Mouse (Mus musculus) lung, postnatal 4 days (tissue): ENCODE measurements around the gene Cd300a.

ENCODE experiments used
- DNase-seq, 2 experiments: peaks; one replicate each; pipeline ENCODE4 v3.0.0; 2021

The Cd300a gene

GRCm38 (mm10) chr11:114889991-114890518 lies at the start of gene Cd300a:
TSS of gene Cd300a (plus strand) at chr11:114890041.
- peak; percentile 54 to 59 for DNase-seq

GRCm38 (mm10) chr11:114843818-114844463 lies 45.9 kb upstream of the Cd300a start:
- peak; percentile 21 to 61 for DNase-seq

- DNase-seq: no peak
Observed at GRCm38 (mm10) chr11:114844464-114845220, 45.2 kb upstream of the Cd300a start.

DNA sequence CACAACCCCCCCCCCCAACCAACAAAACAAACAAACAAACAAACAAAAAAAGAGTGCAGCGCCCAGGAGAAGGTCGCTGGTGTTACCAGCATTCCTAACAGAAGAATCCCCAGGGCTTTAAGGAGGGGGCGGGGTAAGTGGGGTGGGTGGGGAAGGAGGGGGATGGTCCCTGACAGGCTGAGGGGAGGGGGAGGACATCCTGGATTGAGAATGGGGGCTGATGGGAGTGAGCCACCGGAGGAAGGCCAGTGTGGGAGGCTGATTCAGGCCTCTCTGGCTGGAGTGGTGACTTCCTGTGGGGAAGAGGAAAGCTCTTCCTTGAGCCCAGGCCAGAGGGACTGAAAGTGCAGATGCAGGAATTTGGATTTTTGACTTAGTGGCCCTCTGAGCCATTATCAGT lies 43.5 kb upstream of the Cd300a start:
- no peak for DNase-seq

DNA sequence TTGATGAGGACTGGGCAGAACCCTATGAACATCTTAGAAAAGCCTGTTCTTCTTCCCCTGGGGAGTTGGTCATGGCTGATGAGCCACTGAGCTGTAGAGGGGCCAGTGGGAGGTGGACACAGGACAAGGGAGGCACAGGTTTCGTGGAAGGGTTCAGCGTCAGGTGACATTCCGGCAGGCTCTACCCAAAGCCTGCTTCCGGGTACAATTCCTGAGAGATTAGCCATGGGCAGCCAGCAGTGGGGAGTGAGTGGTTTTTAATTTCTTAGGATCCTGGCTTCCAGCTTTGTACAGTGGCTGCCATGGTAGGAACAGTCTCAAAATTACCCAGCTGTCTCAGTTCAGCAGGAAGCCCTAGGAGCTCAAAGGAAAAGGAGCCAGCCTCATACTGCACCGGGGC lies 42.8 kb upstream of the Cd300a start:
- DNase-seq: no peak

GRCm38 (mm10) chr11:114849572-114849971 lies 40.3 kb upstream of the Cd300a start:
- DNase-seq: no peak

DNA sequence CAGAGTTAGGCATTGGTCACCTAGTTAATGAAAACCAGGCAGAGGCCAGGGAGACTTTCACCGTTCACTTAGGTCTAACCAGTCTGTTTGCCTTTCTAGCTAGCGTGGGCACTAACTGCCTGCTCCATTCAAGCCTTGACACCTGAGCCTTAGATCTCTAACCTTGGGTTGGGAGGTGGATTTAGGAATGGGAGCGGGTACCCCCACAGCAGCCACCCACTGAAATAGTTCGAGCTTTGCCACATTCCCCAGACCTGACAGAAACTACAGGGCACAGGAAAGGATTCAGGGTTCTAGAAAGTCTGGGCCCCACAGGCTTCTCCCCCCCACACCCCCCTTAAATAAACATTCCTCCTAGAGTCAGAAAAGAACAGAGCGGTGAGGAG lies 39.8 kb upstream of the Cd300a start:
- DNase-seq: no peak

GRCm38 (mm10) chr11:114850452-114851268 lies 39.2 kb upstream of the Cd300a start, which contains the start of gene Gprc5c:
TSS of gene Gprc5c (plus strand) at chr11:114851152.
- DNase-seq: peak; percentile 55 to 73

DNA sequence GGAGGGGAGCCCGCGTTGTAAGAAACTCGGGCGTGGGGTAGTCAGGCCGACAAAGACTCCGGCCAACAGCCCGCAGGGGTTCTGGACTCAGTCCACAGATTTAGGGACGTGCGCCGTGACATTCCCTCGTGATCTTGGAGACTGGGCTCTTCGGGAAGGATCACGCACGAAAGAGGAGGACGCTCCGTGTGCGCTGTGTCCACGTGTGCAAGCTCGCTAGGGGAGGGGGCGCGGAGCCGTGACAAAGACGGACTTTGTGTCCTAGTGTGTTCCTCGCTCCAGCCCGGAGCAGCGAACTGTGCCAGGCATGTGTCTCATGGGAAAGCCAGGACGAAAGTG lies 38.6 kb upstream of the Cd300a start:
- DNase-seq: no peak

GRCm38 (mm10) chr11:114851608-114852310 lies 38.1 kb upstream of the Cd300a start:
- peak; percentile 76 to 79 for DNase-seq

DNA sequence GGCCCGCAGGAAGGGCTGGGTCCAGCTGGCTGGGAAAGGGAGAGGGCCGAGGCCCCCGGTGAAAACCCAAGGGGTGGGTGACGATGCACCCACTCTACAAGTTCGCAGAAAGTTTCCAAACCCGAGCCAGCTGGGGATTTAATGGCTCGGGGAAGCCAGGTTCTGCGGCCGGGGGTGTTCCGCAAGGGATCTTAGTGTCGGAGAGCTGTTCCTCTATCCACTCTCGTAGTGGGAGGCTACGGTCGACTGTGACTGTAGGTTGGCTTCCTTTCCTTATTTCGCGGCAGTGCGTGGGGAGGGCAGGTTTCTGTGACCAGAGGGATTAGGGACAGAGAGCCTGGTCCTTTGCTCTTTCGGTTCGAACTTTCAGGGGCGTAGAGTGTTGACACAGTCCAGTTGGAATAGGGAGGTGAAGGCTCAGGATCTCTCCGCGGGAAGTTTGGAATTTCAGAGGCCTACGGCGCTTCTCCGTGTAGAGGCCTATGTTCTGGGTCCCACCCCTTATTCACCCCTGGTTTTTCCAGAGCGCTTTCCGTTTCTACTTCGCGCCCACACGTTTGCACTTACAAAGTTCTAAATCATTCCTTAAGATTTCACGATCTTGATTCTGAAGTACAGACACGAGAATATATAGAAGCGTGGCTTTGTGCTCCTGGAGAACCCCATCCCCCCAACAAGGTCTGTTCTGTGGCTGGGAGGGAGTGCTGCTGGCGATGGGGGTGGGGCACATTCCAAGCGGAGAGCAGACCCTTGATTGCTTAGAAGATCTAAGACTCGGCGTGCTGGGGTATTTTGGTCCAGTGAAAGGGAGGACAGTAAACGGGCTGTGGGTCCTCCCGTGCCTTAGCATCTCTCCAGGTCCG lies 37.3 kb upstream of the Cd300a start:
- peak in 1 of 2 experiments; percentile 50 for DNase-seq

DNA sequence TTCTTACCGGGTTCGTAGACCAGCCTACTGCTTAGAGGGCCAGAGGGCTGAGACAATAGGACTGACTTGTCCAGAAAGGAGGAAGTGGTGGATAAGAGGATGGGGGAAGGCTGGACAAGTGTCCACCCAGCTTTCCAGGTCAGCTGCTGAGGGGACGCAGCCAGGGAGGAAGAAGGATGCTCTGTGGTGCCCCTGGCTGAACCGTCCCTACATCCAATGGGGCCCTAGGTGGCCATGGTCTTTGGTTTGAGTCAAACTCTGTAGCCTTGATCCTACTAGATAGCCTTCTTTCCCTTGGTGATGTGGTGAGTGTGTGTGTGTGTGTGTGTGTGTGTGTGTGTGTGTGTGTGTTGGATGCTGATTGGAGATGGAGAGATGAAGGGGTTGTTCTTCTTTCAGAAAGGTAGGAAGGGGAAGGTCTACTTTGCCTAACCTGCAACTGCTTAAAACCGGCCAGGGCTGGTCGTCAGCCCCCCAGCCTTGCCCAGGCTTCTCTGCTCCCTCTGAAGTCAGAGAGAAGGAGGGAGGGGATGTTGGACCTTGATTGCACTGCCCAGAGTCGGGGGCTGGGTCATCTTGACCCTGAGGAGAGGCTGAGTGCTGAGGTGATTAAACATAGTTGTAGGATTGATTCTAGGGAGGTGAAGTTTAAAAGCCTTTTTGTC lies 36.5 kb upstream of the Cd300a start:
- no peak for DNase-seq

- DNase-seq: no peak
Observed at GRCm38 (mm10) chr11:114854581-114854980, 35.3 kb upstream of the Cd300a start.

GRCm38 (mm10) chr11:114856125-114856524 lies 33.7 kb upstream of the Cd300a start:
- DNase-seq: no peak

GRCm38 (mm10) chr11:114858641-114859040 lies 31.2 kb upstream of the Cd300a start:
- peak in 1 of 2 experiments; percentile 30 for DNase-seq

- DNase-seq: no peak
Observed at GRCm38 (mm10) chr11:114861057-114861456, 28.8 kb upstream of the Cd300a start.

DNA sequence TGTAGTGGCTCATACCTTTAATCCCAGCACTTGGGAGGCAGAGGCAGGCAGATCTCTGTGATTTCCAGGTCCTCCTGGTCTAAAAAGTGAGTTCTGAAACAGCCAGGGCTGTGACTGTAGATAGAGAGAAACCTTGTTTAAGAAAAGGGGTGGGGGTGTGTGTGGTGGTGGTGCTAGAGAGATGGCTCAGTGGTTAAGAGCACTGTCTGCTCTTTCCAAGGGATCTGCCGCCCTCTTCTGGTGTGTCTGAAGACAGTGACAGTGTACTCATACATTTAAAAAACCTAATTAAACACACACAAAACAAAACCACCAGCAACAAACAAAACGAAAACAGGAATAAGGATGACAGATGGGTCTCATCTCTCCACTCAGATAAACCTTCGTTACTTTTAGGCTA lies 27.2 kb upstream of the Cd300a start:
- DNase-seq: no peak

DNA sequence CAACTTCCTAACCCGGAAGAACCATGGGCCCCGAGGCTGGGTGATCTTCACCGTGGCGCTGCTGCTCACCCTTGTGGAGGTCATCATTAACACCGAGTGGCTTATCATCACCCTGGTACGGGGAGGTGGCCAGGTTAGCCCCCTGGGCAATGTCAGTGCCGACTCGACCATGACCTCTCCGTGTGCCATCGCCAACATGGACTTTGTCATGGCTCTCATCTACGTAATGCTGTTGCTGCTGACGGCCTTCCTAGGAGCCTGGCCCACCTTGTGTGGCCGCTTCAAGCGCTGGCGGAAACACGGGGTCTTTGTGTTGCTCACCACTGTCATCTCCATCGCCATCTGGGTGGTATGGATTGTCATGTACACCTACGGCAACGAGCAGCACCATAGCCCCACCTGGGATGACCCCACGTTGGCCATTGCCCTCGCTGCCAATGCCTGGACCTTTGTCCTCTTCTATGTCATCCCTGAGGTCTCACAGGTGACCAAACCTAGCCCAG lies 25.9 kb upstream of the Cd300a start:
- DNase-seq: no peak

GRCm38 (mm10) chr11:114865999-114866398 lies 23.8 kb upstream of the Cd300a start:
- DNase-seq: no peak

- peak; percentile 65 to 84 for DNase-seq
Observed at GRCm38 (mm10) chr11:114866486-114867360, 23.1 kb upstream of the Cd300a start.
